Mouse (Mus musculus): ENCODE results near the gene Prrc2c. TPM values are rescaled to one million over a fixed set of nuclear protein-coding genes. Genes with fewer than 3 reads are reported as not detected.
"Not testable (repeated sequence)": the region's sequence is repeated elsewhere in the genome, so short reads cannot be mapped to it uniquely, and the experiment has no call there.

Prrc2c gene
- total RNA-seq (2015; ENCODE audit: low replicate concordance): 117 and 134 TPM in 2 replicates
- 96.0 and 117 TPM in 2 replicates for total RNA-seq (2017; ENCODE audit: low replicate concordance)

DNA sequence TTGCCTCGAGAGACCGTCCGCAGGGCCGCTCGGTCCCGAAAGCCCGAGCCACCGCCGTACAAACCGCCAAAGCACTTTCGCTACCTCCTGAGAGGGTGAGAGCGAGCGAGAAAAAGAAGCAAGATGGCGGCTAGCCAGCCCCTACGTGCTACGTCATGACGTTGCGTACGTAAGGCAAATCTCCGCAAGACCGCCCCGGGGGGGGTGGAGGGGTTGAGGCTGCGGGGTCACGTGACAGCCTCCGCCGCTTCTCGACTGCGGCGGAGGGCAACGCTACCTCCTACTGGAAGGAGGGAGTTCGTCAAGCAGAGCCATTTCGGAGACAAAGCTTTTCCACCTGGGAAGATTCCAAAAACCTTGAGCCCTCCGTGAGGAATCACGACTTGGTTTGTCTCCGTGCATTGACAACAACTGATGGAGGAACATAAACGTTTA, at the start of gene Prrc2c:
Gene Prrc2c (minus strand): TSS at position 156 of the 435 bp plus-strand sequence.
- peak; percentile 90 for ATAC-seq (replicated peaks; ENCODE audit: low FRiP score, poor library complexity, severe bottlenecking)

DNA sequence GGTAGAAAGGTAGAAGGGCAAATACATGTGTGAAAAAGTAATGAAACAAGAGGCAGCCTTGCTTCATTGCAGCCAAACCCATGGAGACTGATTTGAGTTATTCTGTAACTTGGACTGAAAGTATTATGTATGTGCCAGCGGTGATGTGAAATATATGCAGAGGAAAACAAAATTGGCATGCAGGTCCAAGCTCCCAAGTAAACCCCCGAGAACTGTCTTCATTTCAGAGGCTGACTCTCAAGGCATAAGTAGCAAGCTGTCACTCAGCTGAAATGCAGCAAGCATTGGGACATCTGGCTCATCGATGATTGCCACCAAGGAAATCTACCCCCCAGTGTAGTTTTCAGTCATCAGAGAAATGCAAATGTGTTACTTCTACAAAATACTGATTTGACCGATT, 44.9 kb upstream of the Prrc2c start:
- ATAC-seq (replicated peaks; ENCODE audit: low FRiP score, poor library complexity, severe bottlenecking): no peak

DNA sequence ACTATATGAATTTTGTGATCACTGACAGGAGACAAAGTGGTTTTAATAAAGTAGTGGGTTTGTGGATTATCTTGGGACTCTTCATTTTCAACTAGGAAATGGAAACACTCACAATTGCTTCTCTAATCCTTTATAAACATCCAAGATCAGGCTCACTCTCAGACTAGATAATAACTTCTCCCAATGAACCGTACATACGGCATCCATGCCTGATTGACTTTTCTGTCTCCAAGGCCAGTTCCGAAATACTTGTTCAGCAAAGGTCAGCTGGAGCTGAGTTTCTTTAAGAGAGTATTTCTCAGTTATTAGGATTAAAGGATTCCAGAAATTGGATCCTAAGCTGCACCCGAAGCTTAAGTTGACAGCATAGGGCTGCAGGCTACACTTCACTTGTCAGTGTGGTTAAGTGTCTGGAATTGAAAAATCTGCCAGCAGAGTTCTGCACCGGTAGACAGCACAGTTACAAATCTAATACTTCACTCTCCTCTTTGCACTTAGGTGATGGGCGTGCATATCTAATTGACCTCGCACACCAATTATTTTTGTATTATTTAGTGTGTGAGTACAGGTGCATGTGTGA, 43.4 kb upstream of the Prrc2c start:
- ATAC-seq (replicated peaks; ENCODE audit: low FRiP score, poor library complexity, severe bottlenecking): no peak

DNA sequence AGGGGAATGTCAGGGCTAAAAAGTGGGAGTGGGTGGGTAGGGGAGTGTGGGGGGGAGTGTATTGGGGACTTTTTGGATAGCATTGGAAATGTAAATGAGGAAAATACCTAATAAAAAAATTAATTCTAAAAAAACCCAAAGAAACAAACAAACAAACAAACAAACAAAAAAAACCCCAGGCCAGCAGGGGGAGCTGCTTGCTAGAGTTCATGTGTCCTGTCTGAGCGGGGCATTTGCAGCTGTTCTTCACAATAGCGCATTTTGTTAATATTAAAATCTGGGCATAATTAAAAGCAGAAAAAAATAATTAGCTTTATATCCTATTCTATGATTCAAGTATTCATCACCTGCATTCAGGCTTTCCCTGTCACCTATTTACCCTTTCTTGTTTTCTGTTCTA, 40.7 kb upstream of the Prrc2c start:
- not testable (repeated sequence) for ATAC-seq (replicated peaks; ENCODE audit: low FRiP score, poor library complexity, severe bottlenecking)

DNA sequence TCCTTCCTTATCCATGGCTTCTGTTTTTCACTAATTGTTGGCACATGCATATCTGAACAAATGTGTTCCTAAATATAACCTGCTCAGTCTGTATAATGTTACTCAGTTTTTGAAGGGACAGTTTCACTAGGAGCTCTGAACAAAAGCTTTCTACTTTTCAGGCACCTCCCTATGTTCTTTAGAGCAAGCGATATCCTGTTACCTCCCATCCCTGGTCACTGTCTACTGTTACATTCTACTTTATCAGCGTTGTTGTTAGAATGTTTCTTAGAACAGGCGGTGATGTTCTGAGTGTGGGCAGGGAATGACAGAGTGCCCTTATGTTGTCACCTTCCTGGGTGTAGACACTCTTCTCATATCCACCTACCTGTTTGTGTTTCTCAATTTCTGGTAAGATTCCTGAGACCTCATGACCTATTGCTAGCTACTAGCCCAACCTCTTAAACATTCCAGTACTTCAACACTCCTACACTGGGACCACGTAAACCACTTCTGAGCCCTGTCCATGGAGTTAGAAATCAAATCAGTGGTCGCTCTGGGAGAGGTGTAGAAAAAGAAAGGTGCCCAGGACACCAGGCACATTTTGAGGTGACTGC, 37.7 kb upstream of the Prrc2c start:
- no peak for ATAC-seq (replicated peaks; ENCODE audit: low FRiP score, poor library complexity, severe bottlenecking)

DNA sequence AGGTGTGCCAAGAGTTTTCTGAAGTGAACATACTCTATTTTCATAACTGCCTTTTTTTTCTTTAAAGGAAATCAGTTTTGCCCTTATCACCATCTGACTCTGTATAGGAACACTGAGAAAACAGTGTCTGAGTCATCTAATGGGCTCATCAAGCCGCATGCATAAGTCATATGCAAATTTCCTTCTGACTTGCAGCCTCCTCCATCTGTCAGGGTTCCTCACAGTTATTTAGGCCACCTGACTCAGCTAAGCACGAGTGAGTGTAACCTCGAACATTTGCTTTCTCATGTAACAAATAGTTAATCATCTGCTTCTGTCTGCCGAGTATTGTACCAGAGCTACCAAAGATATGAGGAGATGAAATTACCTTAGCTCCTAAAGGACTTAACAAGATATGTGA, 33.3 kb upstream of the Prrc2c start:
- ATAC-seq (replicated peaks; ENCODE audit: low FRiP score, poor library complexity, severe bottlenecking): no peak

DNA sequence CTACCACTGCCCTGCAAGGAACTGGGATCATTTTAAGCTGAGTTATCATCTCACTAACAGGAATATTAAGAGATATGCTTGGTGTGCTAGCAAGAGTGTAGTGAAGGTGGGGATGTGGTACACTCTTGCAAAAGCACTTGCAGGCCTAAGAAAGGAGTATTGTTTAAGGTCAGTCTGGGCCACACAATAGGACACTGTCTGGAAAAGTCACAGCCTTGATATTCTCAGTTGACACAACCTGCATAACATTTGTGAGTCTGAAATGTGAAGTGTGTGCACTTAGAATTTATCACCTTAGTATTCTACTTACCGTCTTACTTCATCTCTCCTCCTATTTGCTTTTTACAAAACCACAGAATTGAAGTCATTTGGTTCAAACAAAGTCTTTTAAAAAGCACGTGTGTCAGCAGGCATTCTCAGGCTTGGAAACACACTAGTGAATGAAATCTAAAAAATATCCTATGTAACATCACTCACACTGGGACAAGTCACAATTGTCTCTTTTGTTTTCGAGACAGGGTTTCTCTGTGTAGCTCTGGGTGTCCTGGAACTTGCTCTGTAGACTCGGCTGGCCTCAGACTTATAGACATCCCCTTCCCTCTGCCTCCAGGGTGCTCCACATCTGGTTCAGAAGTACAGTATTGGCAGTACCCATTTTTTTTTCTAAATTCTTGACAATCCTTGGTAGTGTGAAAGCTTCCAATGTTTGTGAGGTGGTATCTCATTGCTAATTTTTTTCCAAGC, 31.4 kb upstream of the Prrc2c start:
- ATAC-seq (replicated peaks; ENCODE audit: low FRiP score, poor library complexity, severe bottlenecking): no peak

DNA sequence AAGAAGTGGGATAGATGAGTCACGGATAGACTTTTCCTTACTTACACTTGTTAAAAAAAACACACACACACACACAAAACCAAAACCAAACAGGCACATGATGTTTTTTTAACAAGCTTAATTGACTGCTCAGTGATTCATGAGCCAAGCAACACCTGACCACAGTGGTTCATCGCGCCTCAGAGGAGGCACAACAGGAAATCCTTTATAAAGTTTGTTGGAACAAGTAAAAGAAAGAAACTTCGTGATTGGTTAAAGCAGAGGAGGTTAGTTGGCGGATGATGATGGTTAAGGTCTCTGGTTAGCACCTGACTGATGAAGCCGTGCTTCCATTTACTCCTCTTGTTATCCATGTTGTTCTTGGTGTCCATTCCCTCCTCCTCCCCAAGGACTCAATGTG, 11.7 kb upstream of the Prrc2c start:
- ATAC-seq (replicated peaks; ENCODE audit: low FRiP score, poor library complexity, severe bottlenecking): no peak

DNA sequence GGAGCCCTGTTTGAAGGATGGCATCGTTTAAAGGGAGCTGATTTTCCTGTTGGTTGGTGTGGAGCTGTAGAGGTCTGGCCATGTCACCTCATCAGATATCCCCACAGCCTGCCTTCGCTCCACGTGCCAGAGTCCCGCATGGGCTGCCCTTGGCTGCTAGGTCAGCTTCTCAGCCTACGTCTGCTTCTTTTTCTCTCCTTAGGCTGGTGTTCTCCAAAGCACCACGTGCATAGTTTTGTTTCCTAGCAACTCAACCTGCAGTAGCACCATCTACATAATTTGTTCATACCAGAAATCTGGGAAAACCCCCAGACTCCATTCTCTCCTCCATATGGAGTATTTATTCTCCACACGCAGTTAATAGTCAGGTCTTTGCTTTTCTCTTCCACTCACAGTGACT, 9.3 kb upstream of the Prrc2c start:
- no peak for ATAC-seq (replicated peaks; ENCODE audit: low FRiP score, poor library complexity, severe bottlenecking)

DNA sequence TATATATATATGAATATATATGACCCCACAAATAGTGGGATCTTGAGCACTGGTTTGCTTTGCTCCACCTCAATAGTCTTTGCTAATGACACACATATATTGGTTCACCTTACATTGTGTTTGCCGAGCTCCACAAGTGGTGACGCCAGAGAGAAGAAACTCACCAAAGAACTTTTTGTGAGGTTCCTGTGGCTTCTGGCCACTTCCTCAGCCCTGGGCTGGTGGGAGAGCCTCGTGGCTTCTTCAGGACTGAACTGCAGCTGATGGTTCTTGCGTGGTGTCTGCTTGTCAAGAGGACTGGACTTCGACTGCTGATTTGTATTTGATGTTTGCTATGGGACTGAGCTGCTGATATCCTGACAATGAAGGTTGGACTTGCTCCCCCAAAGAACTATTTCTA, 8.4 kb upstream of the Prrc2c start:
- ATAC-seq (replicated peaks; ENCODE audit: low FRiP score, poor library complexity, severe bottlenecking): no peak

DNA sequence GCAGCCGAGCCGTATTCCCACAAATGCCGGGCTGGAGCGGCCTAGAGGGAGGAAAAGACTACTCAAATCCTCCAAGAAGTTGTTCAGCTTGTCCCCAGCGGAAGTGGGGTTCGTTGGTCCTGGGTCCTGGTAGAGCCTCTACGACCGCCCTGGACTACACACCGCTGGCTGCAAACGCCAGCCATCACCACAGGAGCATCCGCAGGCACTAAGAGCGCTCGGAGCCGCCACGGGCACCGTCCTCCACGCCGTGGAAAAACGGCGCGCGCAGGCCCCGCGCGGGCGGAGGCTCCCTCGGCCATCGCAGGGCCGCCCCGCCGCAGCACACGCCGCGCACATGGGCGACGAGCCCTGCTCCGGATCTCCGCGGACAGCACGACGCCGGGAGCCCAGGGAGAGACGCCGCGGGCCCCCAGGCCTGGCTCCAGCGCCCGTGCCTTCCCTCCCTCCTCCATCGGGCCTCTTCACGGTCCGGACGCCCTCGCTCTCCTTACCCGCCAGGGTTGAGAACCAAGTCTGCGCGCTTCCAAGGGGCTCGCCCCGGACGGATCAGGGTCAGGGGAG, 443 bp downstream of the Prrc2c start:
- ATAC-seq (replicated peaks; ENCODE audit: low FRiP score, poor library complexity, severe bottlenecking): peak; percentile 73

DNA sequence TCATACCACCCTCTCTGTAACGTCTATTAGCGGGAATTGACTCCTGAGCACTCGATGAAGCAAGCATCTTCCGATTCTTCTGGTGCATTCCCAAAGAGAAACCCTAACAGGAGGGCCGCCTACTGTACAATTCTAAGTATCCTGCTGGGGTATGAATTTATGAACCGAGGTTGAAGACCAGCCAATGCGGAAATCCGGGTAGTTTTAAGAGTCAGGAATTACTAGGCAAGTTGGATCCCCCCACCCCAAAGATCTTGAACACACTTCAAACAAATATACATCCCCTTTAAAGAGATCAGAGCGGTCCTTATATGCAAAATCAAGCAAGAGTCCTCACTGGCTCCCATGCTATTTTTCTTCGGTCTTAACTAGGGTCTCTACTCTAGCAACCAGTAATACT, 950 bp downstream of the Prrc2c start:
- ATAC-seq (replicated peaks; ENCODE audit: low FRiP score, poor library complexity, severe bottlenecking): peak; percentile 13; the same call in 1 of the 2 replicates

DNA sequence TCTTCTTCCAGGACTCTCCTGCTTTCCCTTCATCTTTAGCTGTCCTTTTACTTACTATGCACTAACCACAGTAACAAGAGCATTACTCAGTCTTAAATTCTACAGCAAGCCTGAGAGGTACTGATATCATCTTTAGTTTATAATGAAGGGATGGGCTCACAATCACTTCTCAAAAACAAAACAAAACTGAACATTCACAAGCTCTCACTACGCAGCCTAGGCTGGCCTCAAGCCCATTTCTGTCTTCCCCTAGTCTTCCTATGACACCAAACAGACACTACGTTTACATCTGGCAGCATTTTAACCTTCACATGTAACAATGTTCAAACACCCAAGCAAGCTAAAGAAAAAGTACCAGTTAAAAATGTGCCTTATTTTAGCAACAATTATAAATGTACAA, 1.9 kb downstream of the Prrc2c start:
- ATAC-seq (replicated peaks; ENCODE audit: low FRiP score, poor library complexity, severe bottlenecking): no peak

DNA sequence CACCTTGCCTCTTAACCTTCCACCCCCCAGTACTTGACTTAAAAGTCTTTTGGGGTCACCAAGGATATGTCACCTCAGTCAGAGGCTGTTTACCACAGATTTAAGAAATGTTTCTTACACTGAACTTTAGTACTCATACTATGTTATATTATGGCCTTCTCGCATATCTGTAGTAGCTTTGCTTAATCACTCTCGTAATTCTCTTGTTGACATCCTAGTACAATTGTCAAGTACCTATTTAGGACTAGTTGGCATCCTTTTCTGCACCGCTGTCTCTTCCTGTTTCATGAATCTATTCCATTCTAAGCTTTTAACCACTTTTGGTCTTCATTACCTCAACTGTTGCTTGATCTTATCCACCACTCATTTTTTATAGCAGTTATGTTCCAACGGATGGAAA, 5.3 kb downstream of the Prrc2c start:
- no peak for ATAC-seq (replicated peaks; ENCODE audit: low FRiP score, poor library complexity, severe bottlenecking)

DNA sequence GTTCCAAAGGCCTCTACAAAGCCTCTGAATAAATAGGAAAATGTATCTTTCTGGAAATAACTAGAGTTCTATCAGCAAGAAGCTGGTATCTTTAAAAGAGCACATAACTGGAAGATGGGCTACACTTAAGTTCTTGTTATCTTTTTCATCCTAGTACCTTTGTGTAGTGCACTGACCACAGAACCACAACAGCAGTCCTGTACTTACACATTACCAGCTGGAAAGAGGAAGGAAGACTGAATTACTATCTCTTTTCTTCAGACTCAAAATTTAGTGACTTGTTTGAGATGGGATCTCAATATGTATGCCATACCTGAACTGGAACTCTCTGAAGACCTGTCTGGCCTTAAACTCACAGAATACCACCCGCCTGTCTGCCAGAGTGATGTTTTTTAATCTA, 6.1 kb downstream of the Prrc2c start:
- ATAC-seq (replicated peaks; ENCODE audit: low FRiP score, poor library complexity, severe bottlenecking): no peak

DNA sequence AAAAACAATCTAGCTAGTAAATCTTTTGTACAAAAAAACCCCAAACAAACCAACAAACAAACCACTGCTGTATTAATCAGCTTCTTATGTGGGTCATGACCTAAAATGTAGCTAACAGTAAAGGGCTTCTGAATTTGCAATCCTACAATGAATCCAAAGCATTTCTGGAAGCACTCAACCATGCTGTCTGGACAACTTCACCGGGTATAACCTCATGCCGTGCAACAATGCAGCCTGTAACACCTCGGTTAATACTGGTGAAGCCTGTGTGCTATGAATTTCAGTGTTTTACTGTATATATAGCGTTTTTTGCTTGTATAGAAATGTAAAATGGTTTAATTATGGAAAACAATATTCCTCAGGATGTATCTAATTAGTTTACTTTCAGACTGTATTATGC, 8.3 kb downstream of the Prrc2c start:
- no peak for ATAC-seq (replicated peaks; ENCODE audit: low FRiP score, poor library complexity, severe bottlenecking)

DNA sequence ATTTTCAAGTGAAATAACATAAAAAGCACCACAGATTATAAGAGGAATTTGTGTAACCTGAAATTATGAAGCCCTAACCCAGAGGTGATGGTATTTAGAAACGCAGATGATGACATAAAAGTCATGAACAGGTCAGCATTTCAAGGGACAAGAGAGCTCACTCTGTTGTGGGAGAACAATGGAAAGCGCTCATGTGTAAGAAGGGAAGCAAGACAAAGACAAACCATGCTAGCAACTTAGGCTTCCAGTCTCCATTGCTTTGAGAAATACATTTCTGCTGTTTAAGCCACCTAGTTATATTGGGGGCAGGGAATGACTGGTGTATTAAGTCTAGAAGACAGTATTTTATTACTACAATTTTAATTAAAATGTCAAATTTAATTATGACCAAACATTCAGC, 10.9 kb downstream of the Prrc2c start:
- no peak for ATAC-seq (replicated peaks; ENCODE audit: low FRiP score, poor library complexity, severe bottlenecking)

DNA sequence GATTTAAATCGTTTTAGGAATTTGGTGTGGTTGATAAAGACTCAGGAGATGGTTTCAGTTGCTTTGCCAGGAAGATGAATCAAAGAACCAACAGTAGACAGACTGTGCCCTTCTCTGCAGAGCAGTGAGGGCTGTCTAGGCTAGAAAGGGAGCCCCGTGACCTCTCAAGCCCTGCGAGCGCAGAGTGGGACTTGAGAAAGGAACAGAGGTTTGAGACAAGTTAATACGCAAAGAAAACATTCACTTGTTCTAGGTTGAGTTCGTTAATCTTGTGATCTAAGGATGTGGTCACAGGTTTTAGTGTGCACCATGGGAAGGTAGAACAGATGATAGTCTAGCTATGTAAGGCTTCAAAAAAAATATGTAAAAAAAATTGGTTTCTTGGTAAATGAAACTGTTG, 12.4 kb downstream of the Prrc2c start:
- ATAC-seq (replicated peaks; ENCODE audit: low FRiP score, poor library complexity, severe bottlenecking): no peak

DNA sequence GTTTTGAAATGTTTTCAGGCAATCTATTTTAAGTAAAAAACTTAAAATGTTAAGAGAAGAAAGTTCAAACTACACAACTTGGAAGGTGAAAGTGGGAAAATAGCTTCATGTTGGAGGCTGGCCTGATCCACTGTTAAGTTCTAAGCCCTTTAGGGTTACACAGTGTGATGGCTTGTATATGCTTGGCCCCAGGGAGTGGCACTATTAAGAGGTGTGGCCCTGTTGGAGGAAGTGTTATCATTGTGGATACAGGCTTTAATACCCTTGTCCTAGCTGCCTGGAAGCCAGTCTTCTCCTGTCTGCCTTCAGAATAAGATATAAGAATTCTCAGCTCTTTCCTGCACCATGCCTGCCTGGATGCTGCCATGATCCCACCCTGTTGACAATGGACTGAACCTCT, 16.7 kb downstream of the Prrc2c start:
- ATAC-seq (replicated peaks; ENCODE audit: low FRiP score, poor library complexity, severe bottlenecking): peak; percentile 88

DNA sequence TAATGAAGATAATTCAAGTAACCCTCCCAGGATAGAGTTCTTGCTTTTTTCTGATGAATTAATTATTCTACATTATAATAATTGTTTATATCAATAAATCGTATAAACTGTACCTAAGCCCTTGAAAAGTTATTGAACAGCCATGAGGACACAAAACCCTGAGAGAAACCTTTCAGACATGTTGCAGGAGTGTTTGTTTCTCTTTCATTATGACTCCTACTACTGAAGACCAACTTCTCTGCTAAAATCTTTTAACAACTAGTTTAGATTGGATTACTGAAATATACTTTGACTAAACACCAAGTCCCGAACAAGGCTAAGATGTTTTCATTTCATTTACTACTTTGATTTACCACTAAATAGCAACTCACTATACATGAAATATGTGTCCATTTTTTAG, 19.7 kb downstream of the Prrc2c start:
- no peak for ATAC-seq (replicated peaks; ENCODE audit: low FRiP score, poor library complexity, severe bottlenecking)

Measured in erythroid progenitor cell, adult 5-6 weeks (primary cell).